Mouse (Mus musculus) midbrain, embryonic 16.5 days (tissue): ENCODE measurements around the gene Dpf1. TPM values are rescaled to one million over a fixed set of nuclear protein-coding genes. Genes with fewer than 3 reads are reported as not detected.
A peak's percentile ranks its signal among the peaks of the same experiment; 100 is the strongest.

Experiments used
- ATAC-seq: fragments of 200-750 bp; cut with Nextera tagmentation; 2 replicates; pipeline ENCODE4 v1.8.0; 2017; ENCODE audit warnings: moderate TSS enrichment
- H3K27ac ChIP-seq: fragments of 300-500 bp; sonication (generic); 2 replicates; pipeline ENCODE4 v1.5.1; 2014; ENCODE audit warnings: mild to moderate bottlenecking, low read length, mixed read lengths
- H3K27me3 ChIP-seq: fragments of 300-500 bp; sonication (generic); 2 replicates; pipeline ENCODE4 v1.6.1; 2014; ENCODE audit warnings: low read depth, low read length, mixed read lengths; ENCODE audit not compliant: control insufficient read depth, insufficient read depth
- H3K36me3 ChIP-seq: fragments of 300-500 bp; sonication (generic); 2 replicates; pipeline ENCODE4 v1.6.1; 2014; ENCODE audit warnings: mild to moderate bottlenecking, low read length, moderate library complexity, mixed read lengths; ENCODE audit not compliant: control insufficient read depth, insufficient read depth
- H3K4me1 ChIP-seq: fragments of 300-500 bp; sonication (generic); 2 replicates; pipeline ENCODE4 v1.6.1; 2014; ENCODE audit warnings: mild to moderate bottlenecking, low read length, mixed read lengths; ENCODE audit not compliant: control insufficient read depth, insufficient read depth
- H3K4me2 ChIP-seq: fragments of 300-500 bp; sonication (generic); 2 replicates; pipeline ENCODE4 v1.6.1; 2014; ENCODE audit warnings: mild to moderate bottlenecking, low read length, mixed read lengths
- H3K4me3 ChIP-seq: fragments of 300-500 bp; sonication (generic); 2 replicates; pipeline ENCODE4 v1.5.1; 2014; ENCODE audit warnings: low read depth, mild to moderate bottlenecking, low read length, moderate library complexity, mixed read lengths
- H3K9ac ChIP-seq: fragments of 300-500 bp; sonication (generic); 2 replicates; pipeline ENCODE4 v1.6.1; 2014; ENCODE audit warnings: low read depth, low read length, mixed read lengths
- H3K9me3 ChIP-seq: fragments of 300-500 bp; sonication (generic); replicated peaks from 2 replicates; pipeline ENCODE4 v1.6.1; 2014; ENCODE audit warnings: mild to moderate bottlenecking, low read length, mixed read lengths; ENCODE audit not compliant: control insufficient read depth, poor library complexity, severe bottlenecking
- WGBS: fragments of 180-500 bp; shearing (Covaris S2); extraction: QIAGEN DNeasy Blood & Tissue Kit; methylation state at CpG from one replicate; pipeline ENCODE4 v1.1.7; 2014; 5-methylcytosine and 5-hydroxymethylcytosine counted together
- polyA plus RNA-seq: library from polyadenylated mRNA; unstranded; fragments of >200 nt; fragmentation: Nextera tagmentation; extraction: Ambion mirVana; gene quantifications from 2 replicates; pipeline ENCODE4 v1.2.1, GENCODE M21; 2015

The Dpf1 gene
- polyA plus RNA-seq, 1 experiment from 2014 or later: 223 TPM

DNA sequence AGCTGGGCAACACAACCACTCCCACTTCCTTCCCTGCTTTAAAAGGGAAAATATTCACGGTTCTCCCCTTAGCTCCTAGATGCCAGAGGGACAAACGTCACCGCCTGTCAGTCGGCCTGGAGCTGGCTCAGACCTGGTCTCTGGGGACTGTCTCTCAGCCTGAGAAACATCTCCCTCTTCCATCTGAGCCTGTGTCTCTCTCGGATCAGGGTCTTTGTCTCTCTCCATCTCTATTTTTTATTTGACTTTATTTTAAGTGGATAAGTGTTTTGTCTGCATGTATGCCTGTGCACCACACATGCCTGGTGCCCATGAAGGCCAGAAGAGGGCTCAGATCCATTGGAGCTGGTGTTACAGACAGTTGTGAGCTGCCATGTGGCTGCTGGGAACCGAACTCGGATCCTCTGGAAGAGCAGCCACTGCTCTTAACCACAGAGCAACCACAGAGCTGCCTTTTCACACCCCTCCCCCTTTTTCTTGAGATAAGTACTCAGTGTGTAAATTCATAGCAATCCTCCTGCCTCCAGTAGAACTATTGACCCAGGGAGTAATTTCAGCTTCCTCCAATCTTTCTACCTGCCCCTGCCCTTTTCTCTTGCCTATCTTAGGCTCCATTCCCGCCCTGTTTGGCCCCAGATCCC is 11.2 kb upstream of the Dpf1 start:
- peaks cover 9% of the 10 kb centered on the region for H3K4me1 ChIP-seq
- H3K4me2 ChIP-seq: no peak overlapping the region
- H3K27me3 ChIP-seq: no peaks in the 10 kb centered on the region
- H3K9me3 ChIP-seq: no peaks in the 10 kb centered on the region
- no peak overlapping the region for H3K4me3 ChIP-seq
- no peaks in the 10 kb centered on the region for H3K36me3 ChIP-seq
- WGBS: 26% methylated on average over 8 of the region's 8 CpGs
- no peak overlapping the region for H3K9ac ChIP-seq
- ATAC-seq: no peak
- H3K27ac ChIP-seq: no peak overlapping the region

DNA sequence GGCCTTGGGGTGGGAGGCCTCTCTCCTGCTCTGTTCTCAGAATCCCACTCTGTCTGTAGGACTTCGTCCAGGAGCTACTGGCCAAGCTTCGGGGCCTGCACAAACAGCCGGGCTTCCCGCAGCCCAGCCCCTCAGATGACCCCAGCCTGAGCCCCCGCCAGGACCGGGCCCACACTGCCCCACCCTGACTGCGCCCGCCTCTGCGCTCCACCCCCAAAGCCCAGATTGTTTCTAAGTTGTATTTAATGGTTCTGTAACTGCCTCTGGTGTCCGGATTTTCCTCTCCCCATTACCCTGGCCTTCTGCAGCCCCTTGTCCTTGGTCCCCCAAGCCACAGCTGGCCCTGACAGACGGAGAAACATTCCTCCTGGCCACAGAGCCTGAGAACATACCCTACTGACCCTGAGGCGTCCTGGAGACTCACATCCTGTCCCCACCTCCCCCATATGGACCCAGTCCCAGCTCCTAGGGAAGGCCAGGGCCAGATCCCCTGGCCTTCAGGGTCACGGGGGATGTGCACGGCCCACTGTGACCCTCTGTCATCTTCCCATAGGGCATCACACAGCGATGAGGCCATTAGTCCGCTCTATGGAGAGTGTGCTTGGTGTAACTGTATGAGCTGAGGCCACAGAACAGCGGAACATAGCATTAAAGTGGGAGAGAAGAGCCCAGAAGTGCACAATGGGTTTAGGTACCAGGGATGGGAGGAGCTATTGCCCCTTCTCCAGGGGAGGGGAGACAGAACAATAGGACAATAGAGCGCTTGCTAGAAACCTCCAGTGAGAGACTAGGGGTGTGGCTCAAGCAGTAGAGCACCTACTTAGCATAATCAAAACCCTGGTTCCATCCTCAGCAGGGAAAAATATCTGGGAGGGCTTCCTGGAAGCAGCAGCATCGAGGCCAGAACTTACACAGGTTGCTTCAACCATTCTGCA is 10.4 kb upstream of the Dpf1 start:
- Histone ChIP-seq H3K36me3 (no peaks in the 10 kb centered on the region), H3K4me2 (no peak overlapping the region), H3K27me3 (no peaks in the 10 kb centered on the region), H3K4me1 (peaks cover 9% of the 10 kb centered on the region), H3K9ac (no peak overlapping the region), H3K9me3 (no peaks in the 10 kb centered on the region), H3K4me3 (no peak overlapping the region), H3K27ac (no peak overlapping the region)
- 29% methylated on average over 19 of the region's 19 CpGs for WGBS
- ATAC-seq: no peak

DNA sequence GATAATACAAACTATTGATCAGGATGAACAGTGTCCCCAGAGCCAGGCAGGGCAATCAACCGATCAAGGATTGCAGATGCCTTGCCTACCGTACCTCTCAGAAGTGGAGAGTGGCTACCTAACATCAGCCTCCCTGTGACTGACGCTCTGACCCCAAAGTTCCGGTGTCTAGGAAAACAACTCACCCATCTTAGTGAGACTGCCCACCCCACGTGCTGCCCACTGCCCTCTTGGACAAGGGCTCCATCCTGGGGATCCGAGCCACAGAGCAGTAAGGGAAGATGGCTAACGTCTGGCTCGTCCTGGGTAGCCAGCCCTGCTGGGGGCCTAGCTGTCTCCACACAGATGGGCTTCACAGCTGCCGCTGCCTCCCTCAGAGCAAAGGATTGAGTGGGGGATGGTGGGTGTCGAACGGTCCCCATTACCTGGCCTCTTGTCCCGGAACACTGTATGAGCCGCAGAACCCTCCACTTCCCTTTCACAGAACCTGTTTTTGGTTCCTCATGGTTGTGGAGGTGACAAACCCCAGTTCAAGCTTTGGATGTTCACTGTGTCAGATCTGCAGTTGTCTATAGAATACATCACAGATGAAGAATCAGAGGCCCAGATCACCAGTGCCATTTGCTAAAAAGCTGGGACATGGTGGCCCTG is 9.5 kb upstream of the Dpf1 start:
- Histone ChIP-seq H3K4me1 (peaks cover 3% of the 10 kb centered on the region), H3K27ac (no peak overlapping the region), H3K4me3 (no peak overlapping the region), H3K36me3 (no peaks in the 10 kb centered on the region), H3K9ac (no peak overlapping the region), H3K27me3 (no peaks in the 10 kb centered on the region), H3K9me3 (no peaks in the 10 kb centered on the region), H3K4me2 (no peak overlapping the region)
- 66% methylated on average over 13 of the region's 13 CpGs for WGBS
- no peak for ATAC-seq

DNA sequence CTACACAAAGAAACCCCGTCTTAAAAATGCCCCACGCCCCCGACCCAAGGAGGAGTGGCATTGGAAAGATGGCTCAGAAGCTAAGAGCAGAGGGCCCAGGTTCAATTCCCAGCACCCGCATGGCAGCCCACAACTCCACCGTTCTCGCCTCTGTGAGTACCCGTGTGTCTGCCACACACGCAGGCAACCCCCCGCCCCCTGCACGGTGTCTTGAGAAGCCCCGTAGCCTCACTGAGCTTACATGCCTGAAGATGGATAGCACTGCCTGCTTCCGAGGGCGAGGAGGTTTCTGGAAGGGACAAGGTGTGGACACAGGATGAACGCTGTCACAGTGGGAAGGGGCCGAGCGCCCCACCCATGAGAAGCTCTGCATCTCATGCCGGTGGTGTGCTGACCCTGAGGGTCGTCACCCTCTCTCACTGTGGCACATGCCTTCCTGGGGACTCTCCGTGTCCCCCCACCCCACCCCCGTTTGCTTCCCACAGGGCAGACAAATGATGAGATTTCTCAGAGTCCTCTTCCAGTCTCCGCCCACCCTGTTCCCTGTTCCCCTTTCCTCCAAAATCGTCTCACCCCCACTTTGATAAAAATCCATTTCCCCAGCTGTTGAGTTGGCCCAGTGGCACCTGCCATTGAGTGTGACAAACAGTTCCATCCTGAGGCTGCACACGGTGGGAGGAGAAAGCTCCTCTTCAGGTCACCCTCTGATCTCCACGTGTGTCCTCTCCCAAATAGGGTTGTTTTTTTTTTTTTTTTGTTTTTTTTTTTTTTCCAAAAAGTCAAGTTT is 7.7 kb upstream of the Dpf1 start:
- no peak for ATAC-seq
- Histone ChIP-seq H3K9ac (no peak overlapping the region), H3K4me1 (no peaks in the 10 kb centered on the region), H3K27me3 (no peaks in the 10 kb centered on the region), H3K9me3 (no peaks in the 10 kb centered on the region), H3K36me3 (no peaks in the 10 kb centered on the region), H3K27ac (no peak overlapping the region), H3K4me3 (no peak overlapping the region), H3K4me2 (no peak overlapping the region)
- WGBS: 85% methylated on average over 24 of the region's 24 CpGs

DNA sequence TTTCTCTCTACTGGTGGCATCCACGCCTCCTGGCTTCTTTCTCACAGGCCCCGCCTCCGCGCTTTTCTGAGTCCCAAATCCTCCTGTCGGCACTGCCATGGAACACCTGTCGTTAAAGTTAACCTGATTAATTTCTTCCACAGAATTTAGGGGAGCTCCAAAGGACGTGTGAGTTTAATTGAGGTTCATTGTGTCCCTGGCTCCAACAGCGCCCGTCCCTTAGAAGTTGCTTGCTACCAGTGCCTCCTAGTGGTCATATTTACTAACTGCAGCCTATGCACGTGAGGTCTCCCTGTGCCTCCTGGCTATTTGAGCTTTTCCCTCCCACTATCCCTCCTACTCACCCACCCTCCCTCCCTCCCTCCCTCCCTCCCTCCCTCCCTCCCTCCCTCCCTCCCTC is 6.8 kb upstream of the Dpf1 start:
- Histone ChIP-seq H3K27ac (no peak overlapping the region), H3K36me3 (no peaks in the 10 kb centered on the region), H3K4me2 (peak overlapping the region; percentile 34), H3K4me1 (no peaks in the 10 kb centered on the region), H3K9ac (no peak overlapping the region), H3K27me3 (no peaks in the 10 kb centered on the region), H3K9me3 (no peaks in the 10 kb centered on the region), H3K4me3 (no peak overlapping the region)
- WGBS: 12% methylated on average over 10 of the region's 10 CpGs
- ATAC-seq: no peak

DNA sequence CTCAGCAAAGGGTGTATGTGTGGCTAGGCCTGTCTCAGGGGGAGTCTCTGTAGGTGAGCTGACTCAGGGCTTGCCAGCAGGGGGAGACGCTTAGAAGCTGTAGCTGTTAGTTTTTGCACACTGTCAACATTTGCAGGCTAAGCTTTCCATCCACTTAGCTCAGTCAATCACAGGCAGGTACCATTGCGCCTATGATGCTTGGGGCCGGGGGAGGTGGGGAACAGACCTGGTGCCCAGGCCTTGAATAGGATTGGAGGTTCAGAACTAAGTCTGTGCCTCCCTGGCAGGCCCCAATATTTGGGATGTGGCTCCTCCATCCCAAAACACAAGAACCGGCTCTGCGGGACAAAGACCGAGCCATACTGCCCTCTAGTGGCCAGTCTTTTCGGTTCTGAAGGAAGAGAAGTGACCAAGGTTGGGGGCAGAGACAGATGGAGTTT is 2.6 kb upstream of the Dpf1 start:
- Histone ChIP-seq H3K4me1 (peaks cover 12% of the 10 kb centered on the region), H3K9me3 (no peaks in the 10 kb centered on the region), H3K36me3 (no peaks in the 10 kb centered on the region), H3K9ac (no peak overlapping the region), H3K4me3 (0 out of 2 replicates have a peak overlapping the region, but pooled peaks have one; percentile 6), H3K27ac (peak overlapping the region; percentile 45; the same call in 1 of the 2 replicates), H3K27me3 (no peaks in the 10 kb centered on the region), H3K4me2 (peak overlapping the region; percentile 43)
- 4% methylated on average over 7 of the region's 7 CpGs for WGBS
- ATAC-seq: no peak

DNA sequence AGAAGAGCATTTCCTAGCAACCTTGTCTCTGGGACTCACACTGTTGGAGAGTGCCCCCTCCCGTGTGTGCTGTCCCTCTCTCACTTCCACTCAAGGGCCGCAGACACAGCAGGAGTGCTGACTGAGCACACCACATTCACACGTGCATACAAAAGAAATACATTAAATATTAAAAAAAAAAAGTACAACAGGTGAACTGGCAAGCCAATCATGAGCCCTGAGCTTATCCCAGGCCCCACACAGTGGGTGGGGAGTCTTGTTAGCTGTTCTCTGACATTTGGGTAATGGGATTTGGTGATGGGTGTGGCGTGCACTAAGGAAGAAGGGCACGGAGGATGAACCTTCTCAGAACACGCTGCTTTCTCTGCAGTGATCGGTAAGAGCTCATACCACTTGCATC is 1.1 kb upstream of the Dpf1 start:
- ATAC-seq: no peak
- H3K4me2 ChIP-seq: no peak overlapping the region
- H3K36me3 ChIP-seq: no peaks in the 10 kb centered on the region
- WGBS: 57% methylated on average over 7 of the region's 7 CpGs
- H3K4me1 ChIP-seq: peaks cover 25% of the 10 kb centered on the region
- H3K4me3 ChIP-seq: no peak overlapping the region
- H3K9me3 ChIP-seq: no peaks in the 10 kb centered on the region
- no peak overlapping the region for H3K27ac ChIP-seq
- H3K9ac ChIP-seq: no peak overlapping the region
- H3K27me3 ChIP-seq: no peaks in the 10 kb centered on the region

DNA sequence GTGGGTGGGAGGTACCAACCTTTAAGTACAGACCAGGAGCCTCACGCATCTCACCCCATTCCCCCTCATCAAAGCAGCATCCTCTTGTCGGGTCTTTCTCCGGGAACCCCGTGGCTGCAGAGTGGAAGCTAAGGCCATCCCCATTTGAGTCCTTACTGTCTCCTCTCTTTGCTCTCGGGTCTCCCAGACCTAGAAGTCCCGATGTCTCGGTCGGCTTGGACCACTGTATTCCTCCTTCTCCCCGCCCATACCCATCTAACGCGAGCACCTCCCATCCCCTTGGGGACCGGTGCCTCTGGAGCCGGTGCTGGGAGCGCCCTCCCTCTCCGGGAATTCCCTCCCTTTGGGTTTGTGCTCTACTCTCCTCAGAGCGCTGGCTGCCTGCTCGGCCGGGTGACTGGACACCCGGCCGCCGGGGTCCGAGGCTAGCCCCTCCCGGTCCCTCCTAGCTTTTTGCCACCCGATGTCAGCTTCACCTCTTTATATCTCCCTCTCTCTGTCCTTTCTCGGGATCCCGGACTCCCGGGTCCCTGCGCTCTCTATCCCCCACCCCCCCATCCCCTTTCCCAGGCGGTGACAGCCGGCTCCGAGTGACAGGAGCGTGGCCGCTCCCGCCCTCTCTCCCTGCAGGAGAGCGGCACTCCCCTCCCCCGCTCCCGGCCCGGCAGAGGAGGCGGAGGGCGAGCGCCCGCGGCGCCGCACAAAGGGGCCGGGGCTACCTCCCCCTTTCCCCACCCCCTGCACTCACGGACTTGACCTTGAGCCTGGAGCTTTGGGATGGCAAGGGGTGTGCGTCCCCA is 912 bp downstream of the Dpf1 start:
- no peaks in the 10 kb centered on the region for H3K9me3 ChIP-seq
- H3K4me2 ChIP-seq: peak overlapping the region; percentile 96
- H3K27ac ChIP-seq: peak overlapping the region; percentile 91
- no peaks in the 10 kb centered on the region for H3K36me3 ChIP-seq
- ATAC-seq: no peak
- H3K4me1 ChIP-seq: peaks cover 27% of the 10 kb centered on the region
- peak overlapping the region; percentile 59 for H3K4me3 ChIP-seq
- no peaks in the 10 kb centered on the region for H3K27me3 ChIP-seq
- under 1% methylated on average over 38 of the region's 48 CpGs for whole genome bisulfite sequencing
- peak overlapping the region; percentile 81 for H3K9ac ChIP-seq
